Mouse (Mus musculus): ENCODE measurements around the gene Ren1. TPM values are rescaled to one million over a fixed set of nuclear protein-coding genes. Genes with fewer than 3 reads are reported as not detected.

Ren1 gene
- total and polyA plus RNA-seq, 2 experiments from 2014 or later = 0.07 TPM; not detected in 1

DNA sequence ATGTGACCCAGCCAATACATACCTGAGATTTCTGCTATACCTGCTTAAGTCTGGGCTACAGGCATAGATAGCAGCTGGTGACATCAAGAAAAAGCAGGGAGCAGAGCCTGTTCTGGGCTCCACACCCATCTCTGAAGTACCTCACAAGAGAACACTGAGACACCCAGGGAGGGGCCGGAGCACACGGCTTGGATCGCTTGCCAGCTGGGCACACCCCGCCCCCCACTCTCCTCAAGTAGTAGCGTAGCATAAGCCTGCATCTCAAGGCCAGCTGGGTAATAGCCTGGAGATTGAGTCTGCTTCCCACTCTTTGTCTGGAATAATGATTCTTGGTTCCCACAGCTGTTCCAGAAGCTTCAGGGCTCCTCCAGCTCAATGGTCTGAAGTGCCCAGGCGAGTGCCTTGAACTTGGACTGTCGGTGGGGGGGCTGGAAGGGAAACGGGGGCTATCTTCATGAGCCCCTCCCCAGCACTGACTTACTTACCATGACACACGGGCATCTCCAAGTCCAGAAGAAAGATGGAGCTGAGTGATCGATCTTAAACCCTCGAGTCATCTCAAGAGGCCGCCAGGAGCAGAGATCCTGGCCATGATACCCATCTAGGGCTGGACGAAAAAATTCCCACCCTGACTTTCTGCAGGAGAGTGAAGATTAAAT, 28.9 kb upstream of the Ren1 start, which contains the start of gene Kiss1:
Kiss1 (plus strand) TSS at position 609 of the 659 bp plus-strand sequence.
- no peaks in the 10 kb centered on the region for H3K4me1 ChIP-seq (ENCODE audit: control insufficient read depth, insufficient read depth)
- no peaks in the 10 kb centered on the region for H3K9me3 ChIP-seq (replicated peaks; ENCODE audit: control insufficient read depth, low read length)
- ATAC-seq (ENCODE audit: insufficient read depth, low read depth) = no peak
- H3K4me2 ChIP-seq (ENCODE audit: low read depth, low read length) = no peak within 1 kb of the TSS
- H3K4me3 ChIP-seq (ENCODE audit: low read depth, low read length) = no peak within 1 kb of the TSS
- WGBS = 80% methylated on average over 13 of the region's 13 CpGs
- H3K27ac ChIP-seq (ENCODE audit: low read depth) = no peak within 1 kb of the TSS
- no peak within 1 kb of the TSS for H3K9ac ChIP-seq (replicated peaks; ENCODE audit: low read depth, low read length)
- no peak for DNase-seq (ENCODE audit: low spot score)
- no peaks in the 10 kb centered on the region for H3K36me3 ChIP-seq (replicated peaks; ENCODE audit: control insufficient read depth, insufficient read depth, low read length)
- no peaks in the 10 kb centered on the region for H3K27me3 ChIP-seq (ENCODE audit: control insufficient read depth, insufficient read depth, low read length)
- TF ChIP-seq EP300 (IDR thresholded peaks at IDR 0.05; ENCODE audit: low read depth) = no peak
- TF ChIP-seq CTCF (IDR thresholded peaks at IDR 0.05; ENCODE audit: low read depth) = no peak

DNA sequence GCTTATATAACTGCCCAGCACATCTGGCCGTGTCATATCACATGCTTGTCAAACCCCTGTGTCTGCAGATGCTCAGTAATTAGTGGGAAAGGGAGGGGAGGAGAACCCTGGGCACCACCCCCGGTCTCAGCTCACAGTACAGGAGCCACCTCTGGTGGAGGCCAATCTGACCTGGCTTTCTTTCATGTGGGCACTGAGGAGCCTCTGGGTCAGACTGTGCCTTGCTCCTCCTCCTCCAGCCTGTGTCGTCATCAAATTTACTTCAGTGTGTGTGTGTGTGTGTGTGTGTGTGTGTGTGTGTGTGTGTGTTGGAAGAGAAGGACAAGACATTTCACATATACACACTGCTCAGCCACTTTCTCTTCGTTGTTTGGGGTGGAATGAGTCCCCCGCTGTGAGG, 27.0 kb upstream of the Ren1 start:
- Histone ChIP-seq H3K4me1 (ENCODE audit: control insufficient read depth, insufficient read depth) (no peaks in the 10 kb centered on the region), H3K9ac (replicated peaks; ENCODE audit: low read depth, low read length) (no peak overlapping the region), H3K9me3 (replicated peaks; ENCODE audit: control insufficient read depth, low read length) (no peaks in the 10 kb centered on the region), H3K36me3 (replicated peaks; ENCODE audit: control insufficient read depth, insufficient read depth, low read length) (no peaks in the 10 kb centered on the region), H3K4me2 (ENCODE audit: low read depth, low read length) (no peak overlapping the region), H3K27ac (ENCODE audit: low read depth) (no peak overlapping the region), H3K27me3 (ENCODE audit: control insufficient read depth, insufficient read depth, low read length) (peaks cover 4% of the 10 kb centered on the region; the same call in 1 of the 2 replicates), H3K4me3 (ENCODE audit: low read depth, low read length) (no peak overlapping the region)
- TF ChIP-seq CTCF (IDR thresholded peaks at IDR 0.05; ENCODE audit: low read depth) = no peak
- no peak for TF ChIP-seq EP300 (IDR thresholded peaks at IDR 0.05; ENCODE audit: low read depth)
- WGBS = 36% methylated on average over 5 of the region's 5 CpGs
- no peak for DNase-seq (ENCODE audit: low spot score)
- ATAC-seq (ENCODE audit: insufficient read depth, low read depth) = 0 out of 2 replicates have a peak, but pooled peaks have one; percentile 4

DNA sequence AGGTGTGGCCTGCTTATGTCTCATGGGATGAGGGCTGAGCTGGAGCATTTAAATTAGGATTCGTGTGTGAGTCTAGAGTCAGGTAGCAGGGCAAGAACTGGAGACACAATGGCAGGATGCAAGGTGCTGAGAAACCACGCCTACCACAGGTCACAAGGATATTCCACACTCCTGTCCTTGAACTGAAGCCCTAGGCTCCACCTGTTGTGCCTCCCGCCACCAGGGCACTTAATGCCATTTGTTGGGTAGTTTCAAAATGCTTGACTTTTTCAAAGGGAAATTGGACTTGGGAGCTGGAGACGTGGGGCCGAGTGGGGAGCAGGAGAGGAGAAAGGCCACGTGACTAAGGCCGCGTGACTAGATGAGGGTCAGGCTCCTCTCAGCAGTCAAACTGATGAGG, 24.4 kb upstream of the Ren1 start:
- peaks cover 25% of the 10 kb centered on the region for H3K27me3 ChIP-seq (ENCODE audit: control insufficient read depth, insufficient read depth, low read length)
- TF ChIP-seq CTCF (IDR thresholded peaks at IDR 0.05; ENCODE audit: low read depth) (no peak), EP300 (IDR thresholded peaks at IDR 0.05; ENCODE audit: low read depth) (no peak)
- no peak overlapping the region for H3K4me2 ChIP-seq (ENCODE audit: low read depth, low read length)
- no peaks in the 10 kb centered on the region for H3K9me3 ChIP-seq (replicated peaks; ENCODE audit: control insufficient read depth, low read length)
- H3K9ac ChIP-seq (replicated peaks; ENCODE audit: low read depth, low read length) = no peak overlapping the region
- DNase-seq (ENCODE audit: low spot score) (no peak), ATAC-seq (ENCODE audit: insufficient read depth, low read depth) (no peak)
- H3K27ac ChIP-seq (ENCODE audit: low read depth) = no peak overlapping the region
- no peaks in the 10 kb centered on the region for H3K36me3 ChIP-seq (replicated peaks; ENCODE audit: control insufficient read depth, insufficient read depth, low read length)
- H3K4me3 ChIP-seq (ENCODE audit: low read depth, low read length) = no peak overlapping the region
- no peaks in the 10 kb centered on the region for H3K4me1 ChIP-seq (ENCODE audit: control insufficient read depth, insufficient read depth)
- 75% methylated on average over 8 of the region's 8 CpGs for WGBS

DNA sequence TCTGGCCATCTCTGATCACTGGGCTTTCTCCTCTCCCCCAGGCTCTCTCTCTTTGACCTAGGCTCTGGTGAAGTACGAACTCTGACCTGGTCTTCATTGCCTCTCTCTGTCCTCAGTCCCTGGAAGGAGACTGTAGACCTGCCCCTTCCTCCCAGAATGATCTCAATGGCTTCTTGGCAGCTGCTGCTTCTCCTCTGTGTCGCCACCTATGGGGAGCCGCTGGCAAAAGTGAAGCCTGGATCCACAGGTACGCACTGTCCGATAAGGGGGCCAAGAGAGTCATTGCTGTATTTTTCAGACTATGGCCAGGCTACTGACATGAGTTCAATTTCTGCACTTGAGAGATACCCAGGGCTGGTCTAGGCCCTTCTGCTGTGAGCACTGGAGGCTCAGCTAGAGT, 23.2 kb upstream of the Ren1 start:
- Histone ChIP-seq H3K9ac (replicated peaks; ENCODE audit: low read depth, low read length) (no peak overlapping the region), H3K4me3 (ENCODE audit: low read depth, low read length) (no peak overlapping the region), H3K4me1 (ENCODE audit: control insufficient read depth, insufficient read depth) (no peaks in the 10 kb centered on the region), H3K36me3 (replicated peaks; ENCODE audit: control insufficient read depth, insufficient read depth, low read length) (no peaks in the 10 kb centered on the region), H3K4me2 (ENCODE audit: low read depth, low read length) (no peak overlapping the region), H3K9me3 (replicated peaks; ENCODE audit: control insufficient read depth, low read length) (no peaks in the 10 kb centered on the region), H3K27ac (ENCODE audit: low read depth) (no peak overlapping the region), H3K27me3 (ENCODE audit: control insufficient read depth, insufficient read depth, low read length) (peaks cover 30% of the 10 kb centered on the region)
- TF ChIP-seq EP300 (IDR thresholded peaks at IDR 0.05; ENCODE audit: low read depth) = no peak
- WGBS = 54% methylated on average over 5 of the region's 5 CpGs
- ATAC-seq (ENCODE audit: insufficient read depth, low read depth) = no peak
- DNase-seq (ENCODE audit: low spot score) = no peak

DNA sequence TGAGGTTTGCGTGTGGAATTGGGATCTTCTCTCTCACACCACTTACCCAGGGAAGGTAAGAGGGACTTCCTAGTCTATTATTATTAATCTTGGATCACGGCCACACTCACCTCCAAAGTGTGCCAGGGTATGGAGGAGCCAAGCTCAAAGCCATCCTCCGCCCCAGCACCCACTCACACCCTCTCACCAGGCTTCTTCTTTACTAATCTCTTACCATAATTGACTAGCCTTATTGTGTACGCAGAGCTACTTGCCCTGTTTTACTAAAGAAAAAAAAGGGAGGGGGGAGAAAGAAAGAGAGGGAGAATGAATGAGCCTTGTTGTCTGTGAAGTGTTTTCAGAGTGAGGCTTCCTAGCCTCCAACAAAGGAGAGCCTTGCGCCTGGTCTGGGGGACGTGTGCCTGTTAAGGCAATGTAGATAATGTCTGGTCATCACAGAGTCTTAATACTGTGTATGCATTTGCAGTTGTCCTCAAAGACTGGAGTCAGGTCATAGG, 22.0 kb upstream of the Ren1 start:
- no peak for ATAC-seq (ENCODE audit: insufficient read depth, low read depth)
- no peak overlapping the region for H3K9ac ChIP-seq (replicated peaks; ENCODE audit: low read depth, low read length)
- no peak overlapping the region for H3K4me2 ChIP-seq (ENCODE audit: low read depth, low read length)
- H3K36me3 ChIP-seq (replicated peaks; ENCODE audit: control insufficient read depth, insufficient read depth, low read length) = no peaks in the 10 kb centered on the region
- peaks cover 30% of the 10 kb centered on the region for H3K27me3 ChIP-seq (ENCODE audit: control insufficient read depth, insufficient read depth, low read length)
- H3K9me3 ChIP-seq (replicated peaks; ENCODE audit: control insufficient read depth, low read length) = no peaks in the 10 kb centered on the region
- no peak for DNase-seq (ENCODE audit: low spot score)
- H3K27ac ChIP-seq (ENCODE audit: low read depth) = no peak overlapping the region
- no peak for TF ChIP-seq CTCF (IDR thresholded peaks at IDR 0.05; ENCODE audit: low read depth)
- TF ChIP-seq EP300 (IDR thresholded peaks at IDR 0.05; ENCODE audit: low read depth) = no peak
- H3K4me1 ChIP-seq (ENCODE audit: control insufficient read depth, insufficient read depth) = no peaks in the 10 kb centered on the region
- H3K4me3 ChIP-seq (ENCODE audit: low read depth, low read length) = no peak overlapping the region
- WGBS = 75% methylated on average over 6 of the region's 6 CpGs

All from heart, postnatal 0 days (tissue).